11 mouse cellular contexts compared by ENCODE assay signal in genomic region chr12:103389982-103390381, GRCm38 (mm10). TPM values are rescaled to one million over a fixed set of nuclear protein-coding genes. Genes with fewer than 3 reads are reported as not detected.
DNase-seq lines count a peak whose midpoint lies in the region; ATAC-seq and TF ChIP-seq lines count a peak whose summit lies in the region.
"Had no signal": no experiment of that assay in that cellular context is flagged by ENCODE, and none has a peak within 500 bp of the region (broad histone marks: within the 10 kb centered on the region; RNA-seq: fewer than 3 reads in every experiment).

No protein-coding gene starts in this region.

- no peak overlapping the region for H3K27ac ChIP-seq in forebrain, postnatal 0 days (ENCODE audit: low read depth, low read length)
- H3K27ac ChIP-seq in forebrain, embryonic 16.5 days (ENCODE audit: low read length): no peak overlapping the region
- H3K27ac ChIP-seq in lung, embryonic 16.5 days (ENCODE audit: low read length): no peak overlapping the region
- H3K27ac ChIP-seq in lung, postnatal 0 days (ENCODE audit: low read length): no peak overlapping the region
- H3K27ac ChIP-seq in neural tube, embryonic 13.5 days (replicated peaks): no peak overlapping the region

- no peak for TF ChIP-seq CTCF in forebrain, postnatal 0 days (IDR thresholded peaks at IDR 0.05; ENCODE audit: low read depth)
- no peak for TF ChIP-seq CTCF in lung, postnatal 0 days (IDR thresholded peaks at IDR 0.05)

- H3K27me3 ChIP-seq in forebrain, postnatal 0 days (ENCODE audit: insufficient read depth, low read length): no peaks in the 10 kb centered on the region
- H3K27me3 ChIP-seq in forebrain, embryonic 16.5 days (replicated peaks; ENCODE audit: control insufficient read depth, insufficient read depth, low read length): no peaks in the 10 kb centered on the region
- no peaks in the 10 kb centered on the region for H3K27me3 ChIP-seq in lung, embryonic 16.5 days (ENCODE audit: control insufficient read depth, insufficient read depth, low read depth, low read length)
- no peaks in the 10 kb centered on the region for H3K27me3 ChIP-seq in lung, postnatal 0 days (replicated peaks; ENCODE audit: insufficient read depth, low read length)
- no peaks in the 10 kb centered on the region for H3K27me3 ChIP-seq in neural tube, embryonic 13.5 days

- 68% methylated on average over 4 of the region's 4 CpGs for WGBS in forebrain, postnatal 0 days
- WGBS in forebrain, embryonic 16.5 days: 74% methylated on average over 4 of the region's 4 CpGs
- WGBS in lung, embryonic 16.5 days: 68% methylated on average over 4 of the region's 4 CpGs
- 58% methylated on average over 4 of the region's 4 CpGs for WGBS in lung, postnatal 0 days
- WGBS in neural tube, embryonic 13.5 days: 68% methylated on average over 4 of the region's 4 CpGs

- TF ChIP-seq EP300 in lung, postnatal 0 days (IDR thresholded peaks at IDR 0.05): no peak

- no peak overlapping the region for H3K9ac ChIP-seq in forebrain, postnatal 0 days
- H3K9ac ChIP-seq in forebrain, embryonic 16.5 days (replicated peaks; ENCODE audit: low read depth, low read length): no peak overlapping the region
- no peak overlapping the region for H3K9ac ChIP-seq in lung, embryonic 16.5 days (ENCODE audit: low read length)
- H3K9ac ChIP-seq in lung, postnatal 0 days (replicated peaks; ENCODE audit: low read depth): no peak overlapping the region
- no peak overlapping the region; the same call in 1 of the 2 replicates for H3K9ac ChIP-seq in neural tube, embryonic 13.5 days

- DNase-seq in forebrain, postnatal 0 days: no peak
- DNase-seq in lung, postnatal 0 days (ENCODE audit: low spot score): no peak
- peak; percentile 12 for DNase-seq in induced T-regulatory cell, adult 2 months (ENCODE audit: low read depth)
- no peak for DNase-seq in layer of hippocampus, adult 9-10 months (ENCODE audit: low spot score)
- no peak for DNase-seq in frontal cortex, postnatal 14 days (ENCODE audit: low spot score in 2 of 2)
- DNase-seq: kidney, postnatal 14 days; thymus, postnatal 4 days had no signal

- peaks cover 5% of the 10 kb centered on the region; the same call in 1 of the 2 replicates for H3K4me1 ChIP-seq in forebrain, postnatal 0 days (ENCODE audit: insufficient read depth)
- H3K4me1 ChIP-seq in forebrain, embryonic 16.5 days (replicated peaks; ENCODE audit: control insufficient read depth, insufficient read depth, low read length): peaks cover 11% of the 10 kb centered on the region
- peaks cover 4% of the 10 kb centered on the region; the same call in 1 of the 2 replicates for H3K4me1 ChIP-seq in lung, embryonic 16.5 days (replicated peaks; ENCODE audit: control insufficient read depth, insufficient read depth, low read length)
- peaks cover 7% of the 10 kb centered on the region; the same call in 1 of the 2 replicates for H3K4me1 ChIP-seq in lung, postnatal 0 days (ENCODE audit: insufficient read depth, low read depth, low read length)
- peaks cover 14% of the 10 kb centered on the region for H3K4me1 ChIP-seq in neural tube, embryonic 13.5 days (replicated peaks)

- H3K9me3 ChIP-seq in forebrain, postnatal 0 days (ENCODE audit: low read length): no peaks in the 10 kb centered on the region
- H3K9me3 ChIP-seq in forebrain, embryonic 16.5 days (ENCODE audit: control insufficient read depth, low read length): no peaks in the 10 kb centered on the region
- no peaks in the 10 kb centered on the region for H3K9me3 ChIP-seq in lung, embryonic 16.5 days (ENCODE audit: control insufficient read depth, low read length)
- H3K9me3 ChIP-seq in lung, postnatal 0 days (ENCODE audit: low read length): no peaks in the 10 kb centered on the region
- H3K9me3 ChIP-seq in neural tube, embryonic 13.5 days: no peaks in the 10 kb centered on the region

- no peak for ATAC-seq in forebrain, postnatal 0 days
- ATAC-seq in forebrain, embryonic 16.5 days: no peak
- ATAC-seq in lung, embryonic 16.5 days (ENCODE audit: low read depth): no peak
- no peak for ATAC-seq in lung, postnatal 0 days
- no peak for ATAC-seq in neural tube, embryonic 13.5 days (ENCODE audit: low read depth)

- H3K4me3 ChIP-seq in forebrain, postnatal 0 days (ENCODE audit: low read depth, low read length): no peak overlapping the region
- no peak overlapping the region for H3K4me3 ChIP-seq in forebrain, embryonic 16.5 days (replicated peaks; ENCODE audit: low read length)
- no peak overlapping the region for H3K4me3 ChIP-seq in lung, embryonic 16.5 days (ENCODE audit: low read length)
- no peak overlapping the region for H3K4me3 ChIP-seq in lung, postnatal 0 days (ENCODE audit: low read depth, low read length)
- H3K4me3 ChIP-seq in neural tube, embryonic 13.5 days: no peak overlapping the region

- H3K36me3 ChIP-seq in forebrain, postnatal 0 days (ENCODE audit: insufficient read depth): no peaks in the 10 kb centered on the region
- no peaks in the 10 kb centered on the region for H3K36me3 ChIP-seq in forebrain, embryonic 16.5 days (ENCODE audit: control insufficient read depth, insufficient read depth)
- no peaks in the 10 kb centered on the region for H3K36me3 ChIP-seq in lung, embryonic 16.5 days (ENCODE audit: control insufficient read depth, insufficient read depth, low read length)
- H3K36me3 ChIP-seq in lung, postnatal 0 days (ENCODE audit: insufficient read depth, low read length): no peaks in the 10 kb centered on the region
- H3K36me3 ChIP-seq in neural tube, embryonic 13.5 days: no peaks in the 10 kb centered on the region

- H3K4me2 ChIP-seq in forebrain, postnatal 0 days (ENCODE audit: low read depth): peak overlapping the region; percentile 95; the same call in 1 of the 2 replicates
- no peak overlapping the region for H3K4me2 ChIP-seq in forebrain, embryonic 16.5 days (ENCODE audit: low read length)
- peak overlapping the region; percentile 77; the same call in 1 of the 2 replicates for H3K4me2 ChIP-seq in lung, embryonic 16.5 days (ENCODE audit: low read depth, low read length)
- H3K4me2 ChIP-seq in lung, postnatal 0 days (replicated peaks; ENCODE audit: low read depth, low read length): no peak overlapping the region
- peak overlapping the region; percentile 86; the same call in 1 of the 2 replicates for H3K4me2 ChIP-seq in neural tube, embryonic 13.5 days

RNA-seq across cellular contexts. Expression of gene Otub2, which starts 1.5 kb away (rescaled TPM):
- total RNA-seq in forebrain, postnatal 0 days (2014; rRNA removed): 22.2 and 26.5 TPM in 2 replicates
- polyA plus RNA-seq in forebrain, postnatal 0 days (2015; fragmentation: Nextera tagmentation; extraction: Ambion mirVana): 18.9 and 21.3 TPM in 2 replicates
- 23.8 TPM in 2 replicates for polyA plus RNA-seq in forebrain, embryonic 16.5 days (2015; fragmentation: Nextera tagmentation; extraction: Ambion mirVana)
- 7.2 and 8.2 TPM in 2 replicates for polyA plus RNA-seq in lung, embryonic 16.5 days (2015; fragmentation: Nextera tagmentation; extraction: Ambion mirVana)
- polyA plus RNA-seq in lung, postnatal 0 days (2015; fragmentation: Nextera tagmentation; extraction: Ambion mirVana): 6.0 and 6.4 TPM in 2 replicates
- 20.8 and 24.2 TPM in 2 replicates for polyA plus RNA-seq in neural tube, embryonic 13.5 days (2015; fragmentation: Nextera tagmentation; extraction: Ambion mirVana)

RNA-seq across cellular contexts. Expression of gene 9330161L09Rik, which starts 17.6 kb away (rescaled TPM):
- 5.1 and 11.8 TPM in 2 replicates for total RNA-seq in forebrain, postnatal 0 days (2014; rRNA removed)
- 0.82 and 1.3 TPM in 2 replicates for polyA plus RNA-seq in forebrain, postnatal 0 days (2015; fragmentation: Nextera tagmentation; extraction: Ambion mirVana)
- 1.1 and 1.4 TPM in 2 replicates for polyA plus RNA-seq in forebrain, embryonic 16.5 days (2015; fragmentation: Nextera tagmentation; extraction: Ambion mirVana)
- polyA plus RNA-seq in lung, embryonic 16.5 days (2015; fragmentation: Nextera tagmentation; extraction: Ambion mirVana): 0.30 TPM in 1 of 2 replicates, not detected in the other
- 0.18 and 0.19 TPM in 2 replicates for polyA plus RNA-seq in lung, postnatal 0 days (2015; fragmentation: Nextera tagmentation; extraction: Ambion mirVana)
- polyA plus RNA-seq in neural tube, embryonic 13.5 days (2015; fragmentation: Nextera tagmentation; extraction: Ambion mirVana): 0.59 and 0.92 TPM in 2 replicates

RNA-seq across cellular contexts. Expression of gene Asb2, which starts 34.2 kb away (rescaled TPM):
- total RNA-seq in forebrain, postnatal 0 days (2014; rRNA removed): 1.6 and 2.1 TPM in 2 replicates
- polyA plus RNA-seq in forebrain, postnatal 0 days (2015; fragmentation: Nextera tagmentation; extraction: Ambion mirVana): 1.5 and 1.6 TPM in 2 replicates
- 0.73 and 0.77 TPM in 2 replicates for polyA plus RNA-seq in forebrain, embryonic 16.5 days (2015; fragmentation: Nextera tagmentation; extraction: Ambion mirVana)
- polyA plus RNA-seq in lung, embryonic 16.5 days (2015; fragmentation: Nextera tagmentation; extraction: Ambion mirVana): 8.3 and 8.4 TPM in 2 replicates
- polyA plus RNA-seq in lung, postnatal 0 days (2015; fragmentation: Nextera tagmentation; extraction: Ambion mirVana): 5.1 TPM in 2 replicates
- polyA plus RNA-seq in neural tube, embryonic 13.5 days (2015; fragmentation: Nextera tagmentation; extraction: Ambion mirVana): 1.6 and 1.9 TPM in 2 replicates
- total RNA-seq: hematopoietic stem cell, adult 5-6 weeks had no signal

RNA-seq across cellular contexts. Expression of gene Ddx24, which starts 35.6 kb away (rescaled TPM):
- total RNA-seq in forebrain, postnatal 0 days (2014; rRNA removed): 140 and 175 TPM in 2 replicates
- polyA plus RNA-seq in forebrain, postnatal 0 days (2015; fragmentation: Nextera tagmentation; extraction: Ambion mirVana): 169 and 173 TPM in 2 replicates
- polyA plus RNA-seq in forebrain, embryonic 16.5 days (2015; fragmentation: Nextera tagmentation; extraction: Ambion mirVana): 128 and 136 TPM in 2 replicates
- 82.1 and 90.0 TPM in 2 replicates for polyA plus RNA-seq in lung, embryonic 16.5 days (2015; fragmentation: Nextera tagmentation; extraction: Ambion mirVana)
- 87.2 and 92.0 TPM in 2 replicates for polyA plus RNA-seq in lung, postnatal 0 days (2015; fragmentation: Nextera tagmentation; extraction: Ambion mirVana)
- 167 and 170 TPM in 2 replicates for polyA plus RNA-seq in neural tube, embryonic 13.5 days (2015; fragmentation: Nextera tagmentation; extraction: Ambion mirVana)

RNA-seq across cellular contexts. Expression of gene Ifi27, which starts 44.0 kb away (rescaled TPM):
- total RNA-seq in forebrain, postnatal 0 days (2014; rRNA removed): 13.2 and 19.1 TPM in 2 replicates
- polyA plus RNA-seq in forebrain, postnatal 0 days (2015; fragmentation: Nextera tagmentation; extraction: Ambion mirVana): 22.1 and 26.5 TPM in 2 replicates
- polyA plus RNA-seq in forebrain, embryonic 16.5 days (2015; fragmentation: Nextera tagmentation; extraction: Ambion mirVana): 8.4 and 11.4 TPM in 2 replicates
- 55.8 and 60.2 TPM in 2 replicates for polyA plus RNA-seq in lung, embryonic 16.5 days (2015; fragmentation: Nextera tagmentation; extraction: Ambion mirVana)
- 69.5 and 72.5 TPM in 2 replicates for polyA plus RNA-seq in lung, postnatal 0 days (2015; fragmentation: Nextera tagmentation; extraction: Ambion mirVana)
- 6.2 and 9.4 TPM in 2 replicates for polyA plus RNA-seq in neural tube, embryonic 13.5 days (2015; fragmentation: Nextera tagmentation; extraction: Ambion mirVana)

Comparison
In these comparisons a context has a peak if more than half of its experiments do, and no peak if none do; other contexts are left out.
1. H3K4me2 ChIP-seq: peak in forebrain, postnatal 0 days (single experiment), lung, embryonic 16.5 days (single experiment) and neural tube, embryonic 13.5 days (single experiment); none in forebrain, embryonic 16.5 days (single experiment) and lung, postnatal 0 days (single experiment).